Mouse (Mus musculus) embryonic facial prominence, embryonic 14.5 days (tissue): ENCODE results near the gene Gm14137. TPM values are rescaled to one million over a fixed set of nuclear protein-coding genes. Genes with fewer than 3 reads are reported as not detected.

ENCODE experiments used
- ATAC-seq: fragments of 200-750 bp; cut with Nextera tagmentation; 2 replicates; pipeline ENCODE4 v1.8.0; 2017; ENCODE audit warnings: low read depth, moderate number of reproducible peaks, moderate TSS enrichment
- DNase-seq: peaks from one replicate; pipeline ENCODE4 v3.0.0-alpha.2; 2015; ENCODE audit warnings: low spot score
- H3K27ac ChIP-seq: fragments of 300-500 bp; sonication (generic); replicated peaks from 2 replicates; pipeline ENCODE4 v1.5.1; 2014; ENCODE audit warnings: low read depth, mild to moderate bottlenecking, low read length, moderate library complexity
- H3K27me3 ChIP-seq: fragments of 300-500 bp; sonication (generic); replicated peaks from 2 replicates; pipeline ENCODE4 v1.6.1; 2014; ENCODE audit warnings: low read length; ENCODE audit not compliant: control insufficient read depth, insufficient read depth
- H3K36me3 ChIP-seq: fragments of 300-500 bp; sonication (generic); 2 replicates; pipeline ENCODE4 v1.6.1; 2014; ENCODE audit warnings: low read length, mixed read lengths; ENCODE audit not compliant: control insufficient read depth, insufficient read depth
- H3K4me1 ChIP-seq: fragments of 300-500 bp; sonication (generic); 2 replicates; pipeline ENCODE4 v1.6.1; 2014; ENCODE audit warnings: antibody characterized with exemption, low read length; ENCODE audit not compliant: control insufficient read depth, insufficient read depth
- H3K4me2 ChIP-seq: fragments of 300-500 bp; sonication (generic); 2 replicates; pipeline ENCODE4 v1.6.1; 2014; ENCODE audit warnings: low read depth, mild to moderate bottlenecking, low read length, moderate library complexity, mixed read lengths
- H3K4me3 ChIP-seq: fragments of 300-500 bp; sonication (generic); 2 replicates; pipeline ENCODE4 v1.5.1; 2014; ENCODE audit warnings: low read depth, mild to moderate bottlenecking, low read length
- H3K9ac ChIP-seq: fragments of 300-500 bp; sonication (generic); 2 replicates; pipeline ENCODE4 v1.6.1; 2014; ENCODE audit warnings: low read depth, mild to moderate bottlenecking, low read length, moderate library complexity, mixed read lengths
- H3K9me3 ChIP-seq: fragments of 300-500 bp; sonication (generic); 2 replicates; pipeline ENCODE4 v1.6.1; 2016; ENCODE audit warnings: low read length; ENCODE audit not compliant: control insufficient read depth
- WGBS: fragments of 180-500 bp; shearing (Covaris S2); extraction: QIAGEN DNeasy Blood & Tissue Kit; methylation state at CpG from one replicate; pipeline ENCODE4 v1.1.7; 2014; 5-methylcytosine and 5-hydroxymethylcytosine counted together
- polyA plus RNA-seq: library from polyadenylated mRNA; unstranded; fragments of >200 nt; fragmentation: Nextera tagmentation; extraction: Ambion mirVana; gene quantifications from 2 replicates; pipeline ENCODE4 v1.2.1, GENCODE M21; 2014

The Gm14137 gene
- polyA plus RNA-seq, 1 experiment from 2014 or later: 1.1 TPM

DNA sequence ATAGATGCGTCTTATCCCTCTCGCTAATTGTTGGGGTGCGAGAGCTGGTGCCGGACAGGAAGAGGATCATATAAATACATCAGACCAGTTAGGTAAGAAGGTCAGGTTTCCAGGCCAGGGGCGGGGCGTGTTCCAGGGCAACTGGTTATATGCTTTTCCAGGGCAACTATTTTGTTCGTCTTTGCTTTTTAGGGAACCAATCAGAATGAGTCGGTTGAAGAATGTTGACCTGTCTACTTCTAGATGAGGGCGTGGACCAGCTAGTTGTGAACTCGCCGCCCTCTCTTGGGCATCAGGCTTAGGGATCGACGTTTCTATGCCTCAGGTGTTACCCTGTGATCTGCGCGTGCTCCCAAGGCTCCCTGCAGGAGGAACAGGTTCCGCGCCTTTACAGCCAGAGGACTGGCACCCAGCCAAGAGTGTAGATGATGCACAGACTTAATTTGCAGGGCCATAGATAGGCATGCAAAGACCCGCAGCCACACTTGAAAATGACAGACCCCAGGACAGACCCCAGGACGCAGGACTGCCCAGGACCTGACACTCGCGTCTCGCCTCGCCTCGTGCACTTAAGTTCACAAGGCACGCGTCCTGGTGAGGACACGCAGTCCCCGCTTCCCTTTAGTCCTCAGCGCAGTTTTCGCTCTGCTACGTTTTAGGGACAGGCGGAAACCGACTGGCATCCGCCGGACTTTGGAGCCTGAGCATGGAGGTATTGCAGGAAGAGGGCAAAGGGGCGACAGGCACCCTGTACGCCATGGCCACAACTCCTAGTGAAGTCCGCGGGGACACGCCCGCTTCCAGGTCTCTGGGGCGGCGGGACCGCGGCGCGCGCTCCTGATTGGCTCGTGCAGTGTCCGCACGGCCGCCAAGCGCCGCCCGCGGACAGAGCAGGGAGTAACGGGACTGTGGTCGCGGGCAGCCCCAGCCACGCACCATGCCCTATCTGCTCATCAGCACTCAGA is 7.1 kb upstream of the Gm14137 start, which contains the start of gene Gchfr:
Gene Gchfr (plus strand): TSS at position 873 of the 965 bp plus-strand sequence.
- H3K36me3 ChIP-seq: no peaks in the 10 kb centered on the region

DNA sequence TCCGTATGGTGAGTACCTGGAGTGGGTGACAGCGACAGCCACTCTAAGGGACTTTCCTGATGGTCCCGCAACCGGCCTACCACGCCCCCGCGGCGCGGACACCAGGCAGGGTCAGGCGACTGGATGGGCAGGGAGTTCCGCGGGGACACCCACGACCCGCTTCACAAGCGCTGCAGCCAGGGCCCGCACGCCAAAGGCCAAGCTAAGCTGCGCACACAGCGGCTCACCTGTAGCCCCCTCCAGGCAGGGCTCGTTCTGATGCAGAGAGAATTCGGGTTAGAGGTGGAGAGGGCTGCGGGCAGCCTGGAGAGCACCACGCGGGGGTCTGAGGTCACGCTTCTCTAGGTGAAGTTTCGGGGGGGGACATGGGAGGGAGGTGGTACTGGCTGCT is 6.4 kb upstream of the Gm14137 start:
- no peaks in the 10 kb centered on the region for H3K36me3 ChIP-seq
- 2% methylated on average over 26 of the region's 26 CpGs for WGBS
- no peaks in the 10 kb centered on the region for H3K9me3 ChIP-seq
- peak overlapping the region; percentile 56 for H3K4me3 ChIP-seq
- H3K4me2 ChIP-seq: peak overlapping the region; percentile 99
- no peak for ATAC-seq
- H3K27me3 ChIP-seq: peaks cover 11% of the 10 kb centered on the region
- no peak overlapping the region for H3K27ac ChIP-seq
- DNase-seq: no peak
- peaks cover 7% of the 10 kb centered on the region for H3K4me1 ChIP-seq
- H3K9ac ChIP-seq: peak overlapping the region; percentile 65

More for the DNA sequence above, 7.1 kb upstream of the Gm14137 start, which contains the start of gene Gchfr:
- ATAC-seq (peak; percentile 90), DNase-seq (peak; percentile 89)
- H3K4me3 ChIP-seq: peak within 1 kb of the TSS; percentile 56
- H3K9ac ChIP-seq: peak within 1 kb of the TSS; percentile 65
- H3K4me2 ChIP-seq: peak within 1 kb of the TSS; percentile 99
- H3K9me3 ChIP-seq: no peaks in the 10 kb centered on the region
- under 1% methylated on average over 58 of the region's 60 CpGs for WGBS
- H3K27me3 ChIP-seq: peaks cover 11% of the 10 kb centered on the region
- H3K4me1 ChIP-seq: peaks cover 7% of the 10 kb centered on the region
- H3K27ac ChIP-seq: no peak within 1 kb of the TSS

DNA sequence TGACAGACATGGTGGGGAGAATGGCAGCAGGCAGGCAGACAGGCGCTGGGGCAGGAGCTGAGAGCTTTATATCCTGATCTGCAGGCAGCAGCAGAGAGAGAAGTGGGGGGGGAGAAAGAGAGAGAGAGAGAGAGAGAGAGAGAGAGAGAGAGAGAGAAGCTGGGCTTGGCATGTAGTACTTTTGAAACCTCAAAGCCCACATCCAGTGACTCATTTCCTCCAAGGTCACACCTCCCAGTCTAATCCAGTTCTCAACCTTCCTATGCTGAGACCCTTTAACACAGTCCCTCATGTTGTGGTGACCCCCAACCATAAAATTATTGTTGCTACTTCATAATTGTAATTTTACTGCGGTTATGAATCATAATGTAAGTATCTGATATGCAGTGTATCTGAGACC is 4.0 kb upstream of the Gm14137 start:
- Histone ChIP-seq H3K4me3 (no peak overlapping the region), H3K4me2 (no peak overlapping the region), H3K27ac (no peak overlapping the region), H3K4me1 (peaks cover 9% of the 10 kb centered on the region), H3K36me3 (no peaks in the 10 kb centered on the region), H3K27me3 (peaks cover 11% of the 10 kb centered on the region), H3K9ac (no peak overlapping the region), H3K9me3 (no peaks in the 10 kb centered on the region)
- no peak for ATAC-seq
- no peak for DNase-seq
- WGBS: 74% methylated on average over 2 of the region's 2 CpGs

DNA sequence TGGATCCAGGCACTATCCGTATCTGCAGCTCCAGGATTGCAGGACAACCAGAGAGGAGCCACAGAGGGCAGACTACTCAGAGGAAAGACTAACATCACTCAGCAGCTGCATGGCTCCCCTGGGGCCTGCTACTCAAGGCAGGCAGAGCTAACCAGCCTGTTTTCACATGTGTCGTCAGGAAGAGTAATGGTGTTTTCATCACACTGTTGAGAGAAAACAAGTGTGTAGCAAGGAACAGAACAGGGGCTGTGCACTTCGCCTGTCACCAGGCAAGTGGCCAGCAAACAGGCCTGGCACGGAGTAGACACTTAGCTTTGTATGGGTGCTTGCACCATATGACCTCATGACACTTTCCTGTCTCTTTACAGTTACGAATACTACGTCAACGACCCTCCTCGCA is 2.7 kb upstream of the Gm14137 start:
- H3K27ac ChIP-seq: no peak overlapping the region

DNA sequence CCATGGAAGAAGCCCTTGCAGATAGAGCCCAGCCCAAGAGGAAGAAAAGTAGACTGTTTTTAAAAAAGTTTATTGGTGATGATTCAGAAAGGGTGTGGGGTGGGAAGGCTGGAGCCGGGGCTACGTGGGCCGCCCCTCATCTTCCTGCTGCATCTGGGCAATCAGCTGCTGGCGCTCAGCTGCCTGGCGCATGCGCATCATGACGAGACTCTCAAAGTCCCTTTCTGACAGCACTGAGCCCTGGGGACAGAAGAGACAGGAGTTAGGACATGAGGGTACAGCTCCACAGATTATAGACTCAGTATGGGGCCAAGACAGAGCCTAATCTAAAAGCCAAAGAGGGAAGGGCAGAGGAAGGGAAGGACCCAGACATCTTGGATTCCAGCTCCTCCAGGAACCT is 1.9 kb upstream of the Gm14137 start:
- Histone ChIP-seq H3K4me1 (peaks cover 2% of the 10 kb centered on the region; the same call in 1 of the 2 replicates), H3K4me2 (no peak overlapping the region), H3K27ac (no peak overlapping the region), H3K9me3 (no peaks in the 10 kb centered on the region), H3K27me3 (peaks cover 6% of the 10 kb centered on the region; the same call in 1 of the 2 replicates), H3K9ac (no peak overlapping the region), H3K4me3 (no peak overlapping the region), H3K36me3 (peaks cover 8% of the 10 kb centered on the region; the same call in 1 of the 2 replicates)
- DNase-seq (no peak), ATAC-seq (no peak)
- 75% methylated on average over 7 of the region's 7 CpGs for WGBS

More for the DNA sequence above, 2.7 kb upstream of the Gm14137 start:
- WGBS: 66% methylated on average over 8 of the region's 8 CpGs
- DNase-seq: peak; percentile 54
- Histone ChIP-seq H3K4me1 (peaks cover 9% of the 10 kb centered on the region), H3K9ac (no peak overlapping the region), H3K4me3 (no peak overlapping the region), H3K36me3 (0 out of 2 replicates have a peak, but pooled peaks cover 1% of the 10 kb centered on the region), H3K27me3 (peaks cover 7% of the 10 kb centered on the region; the same call in 1 of the 2 replicates), H3K9me3 (no peaks in the 10 kb centered on the region), H3K4me2 (no peak overlapping the region)
- ATAC-seq: no peak

DNA sequence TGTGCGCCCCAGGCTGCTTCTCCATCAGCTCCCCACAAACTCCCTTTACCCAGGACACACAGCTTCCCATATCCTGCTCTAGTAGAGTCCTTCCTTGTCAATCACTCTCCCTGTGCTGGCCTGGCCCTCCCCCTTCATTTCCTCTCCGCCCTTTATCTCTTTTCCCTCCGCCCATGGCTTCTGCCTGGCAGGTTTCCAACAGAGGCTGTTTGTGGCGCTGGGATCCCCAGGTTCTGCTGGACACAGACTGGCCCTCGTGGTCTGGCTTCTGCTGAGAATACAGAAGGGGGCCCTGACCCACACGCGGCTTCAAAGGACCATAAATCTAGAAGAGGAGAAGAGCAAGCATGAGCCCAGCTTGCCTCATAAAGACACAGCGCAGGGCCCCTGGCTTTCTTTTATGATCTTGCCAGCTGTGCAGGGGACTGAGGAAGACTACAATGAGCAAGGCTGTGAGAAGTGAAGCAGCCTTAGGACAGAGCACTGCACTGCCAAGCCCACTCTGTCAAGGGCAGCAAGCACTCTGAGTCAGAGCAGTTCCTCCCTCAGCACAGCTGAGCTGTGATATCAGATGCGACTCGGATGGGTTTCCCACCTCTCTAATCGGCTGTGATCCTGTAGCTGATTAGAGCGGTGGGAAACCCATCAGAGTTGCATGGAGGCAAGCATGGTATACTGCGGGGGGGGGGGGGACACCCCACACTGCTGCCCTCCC is 1.3 kb upstream of the Gm14137 start:
- no peak overlapping the region for H3K27ac ChIP-seq
- H3K27me3 ChIP-seq: 0 out of 2 replicates have a peak, but pooled peaks cover under 1% of the 10 kb centered on the region
- H3K4me2 ChIP-seq: no peak overlapping the region
- no peak overlapping the region for H3K9ac ChIP-seq
- no peak overlapping the region for H3K4me3 ChIP-seq
- DNase-seq (peak; percentile 37), ATAC-seq (no peak)
- peaks cover 13% of the 10 kb centered on the region; the same call in 1 of the 2 replicates for H3K36me3 ChIP-seq
- H3K4me1 ChIP-seq: peaks cover 2% of the 10 kb centered on the region; the same call in 1 of the 2 replicates
- WGBS: 34% methylated on average over 13 of the region's 13 CpGs
- H3K9me3 ChIP-seq: no peaks in the 10 kb centered on the region

DNA sequence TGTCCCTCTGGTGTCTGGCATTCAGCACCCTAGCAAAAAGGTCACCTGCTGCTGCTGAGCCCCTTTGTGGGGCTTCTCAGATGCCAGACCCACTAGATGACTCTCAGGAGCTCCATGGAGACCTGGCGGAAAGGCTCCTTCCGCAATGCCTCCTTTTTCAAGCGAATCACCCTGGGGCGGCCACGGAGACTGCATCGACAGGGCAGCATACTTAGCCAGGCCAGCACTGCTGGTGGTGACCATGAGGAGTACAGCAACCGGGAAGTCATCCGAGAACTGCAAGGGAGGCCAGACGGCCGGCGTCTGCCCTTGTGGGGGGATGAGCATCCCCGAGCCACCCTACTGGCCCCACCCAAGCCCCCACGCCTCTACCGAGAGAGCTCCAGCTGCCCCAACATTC is 557 bp downstream of the Gm14137 start:
- DNase-seq (no peak), ATAC-seq (no peak)
- Histone ChIP-seq H3K9me3 (no peaks in the 10 kb centered on the region), H3K27me3 (no peaks in the 10 kb centered on the region), H3K4me3 (no peak overlapping the region), H3K4me2 (no peak overlapping the region), H3K27ac (no peak overlapping the region), H3K36me3 (peaks cover 29% of the 10 kb centered on the region), H3K4me1 (peaks cover 2% of the 10 kb centered on the region; the same call in 1 of the 2 replicates), H3K9ac (no peak overlapping the region)
- WGBS: 62% methylated on average over 14 of the region's 14 CpGs

DNA sequence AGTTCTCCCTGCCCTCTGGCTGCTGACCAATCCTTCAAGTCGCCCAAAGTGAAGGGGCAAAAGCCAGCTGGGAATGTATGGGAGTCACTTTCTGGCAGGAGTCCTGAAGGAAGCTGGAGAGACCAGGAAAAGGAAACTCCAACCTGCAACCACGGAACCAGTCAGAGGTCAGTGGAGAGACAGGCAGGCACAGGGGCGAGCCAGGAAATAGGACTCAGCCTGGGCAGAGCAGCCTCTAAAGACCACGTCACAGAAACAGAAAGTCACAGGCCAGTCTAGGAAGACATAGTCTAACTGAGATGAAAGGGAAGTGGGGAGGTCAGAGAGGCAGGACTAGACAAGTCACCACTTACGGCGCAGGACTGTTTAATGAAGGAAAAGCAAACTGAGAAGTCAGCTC is 1.3 kb downstream of the Gm14137 start:
- H3K4me3 ChIP-seq: no peak overlapping the region
- H3K27ac ChIP-seq: no peak overlapping the region
- peaks cover 2% of the 10 kb centered on the region; the same call in 1 of the 2 replicates for H3K4me1 ChIP-seq
- 55% methylated on average over 6 of the region's 6 CpGs for WGBS
- no peaks in the 10 kb centered on the region for H3K9me3 ChIP-seq
- DNase-seq (no peak), ATAC-seq (no peak)
- peaks cover 37% of the 10 kb centered on the region for H3K36me3 ChIP-seq
- no peak overlapping the region for H3K9ac ChIP-seq
- H3K4me2 ChIP-seq: no peak overlapping the region
- no peaks in the 10 kb centered on the region for H3K27me3 ChIP-seq
